Mouse (Mus musculus): Measurements from ENCODE around the gene Olfr727. TPM values are rescaled to one million over a fixed set of nuclear protein-coding genes. Genes with fewer than 3 reads are reported as not detected.

Gene Olfr727
- polyA plus RNA-seq (2015; fragmentation: Nextera tagmentation; extraction: Ambion mirVana): not detected in 2 replicates

DNA sequence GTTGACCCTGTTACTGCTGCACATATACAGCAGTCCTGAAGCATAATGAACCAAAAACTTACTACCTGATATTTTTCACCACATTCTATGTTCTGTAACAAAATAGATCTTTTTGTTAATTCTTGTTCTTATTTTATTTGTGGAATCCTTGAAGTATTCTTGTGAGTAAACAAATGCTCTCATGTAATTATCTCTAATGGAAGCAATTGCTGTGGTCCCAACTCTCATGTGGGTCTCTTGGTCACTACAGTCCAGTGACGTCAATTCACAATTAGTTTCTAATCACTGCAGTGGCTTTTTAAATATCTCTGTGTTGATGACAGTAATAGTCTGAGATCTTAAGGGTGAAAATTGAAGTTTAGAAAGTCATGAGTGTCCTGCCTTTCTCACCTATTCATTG, at the start of gene Olfr727:
Olfr727 (plus strand) TSS at position 301 of the 400 bp plus-strand sequence.
- 93% methylated on average over 1 of the region's 1 CpGs for WGBS

DNA sequence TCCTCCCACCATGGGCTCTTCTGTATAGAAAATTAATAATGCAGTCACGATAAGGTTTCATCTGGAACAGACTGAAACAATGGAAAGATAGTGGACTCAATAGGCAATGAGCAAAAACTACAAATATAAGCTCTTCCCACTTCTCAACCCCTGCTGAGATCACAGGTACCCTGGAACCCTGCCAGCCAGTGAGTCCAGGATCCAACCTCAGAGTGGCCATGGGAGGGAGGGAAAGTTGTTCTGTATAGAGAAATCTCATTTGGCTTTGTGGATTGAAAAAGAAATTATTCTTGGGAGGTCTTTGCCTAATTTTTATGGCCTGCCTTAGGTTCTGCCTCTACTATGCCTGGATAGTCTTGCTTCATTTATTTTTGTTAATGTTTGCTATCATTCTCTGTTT, 32.1 kb upstream of the Olfr727 start, which contains the start of gene Olfr726:
Olfr726 (minus strand) TSS at position 101 of the 400 bp plus-strand sequence.
- 60% methylated on average over 1 of the region's 1 CpGs for WGBS
- no peaks in the 10 kb centered on the region for H3K36me3 ChIP-seq (ENCODE audit: control insufficient read depth, insufficient read depth, low read length)
- no peak within 1 kb of the TSS for H3K27ac ChIP-seq (ENCODE audit: low read length)
- no peaks in the 10 kb centered on the region for H3K4me1 ChIP-seq (ENCODE audit: control insufficient read depth, insufficient read depth, low read length)
- H3K9me3 ChIP-seq (ENCODE audit: control insufficient read depth, low read length): no peaks in the 10 kb centered on the region
- H3K4me3 ChIP-seq (ENCODE audit: low read length): no peak within 1 kb of the TSS
- ATAC-seq: no peak
- H3K9ac ChIP-seq (ENCODE audit: low read depth, low read length): no peak within 1 kb of the TSS
- no peak within 1 kb of the TSS for H3K4me2 ChIP-seq (ENCODE audit: low read depth, low read length)
- H3K27me3 ChIP-seq (replicated peaks; ENCODE audit: control insufficient read depth, insufficient read depth, low read length): no peaks in the 10 kb centered on the region

More for the DNA sequence above, at the start of gene Olfr727:
- Histone ChIP-seq H3K9me3 (ENCODE audit: control insufficient read depth, low read length) (no peaks in the 10 kb centered on the region), H3K4me3 (ENCODE audit: low read length) (no peak within 1 kb of the TSS), H3K27ac (ENCODE audit: low read length) (no peak within 1 kb of the TSS), H3K9ac (ENCODE audit: low read depth, low read length) (no peak within 1 kb of the TSS), H3K4me2 (ENCODE audit: low read depth, low read length) (no peak within 1 kb of the TSS), H3K27me3 (replicated peaks; ENCODE audit: control insufficient read depth, insufficient read depth, low read length) (no peaks in the 10 kb centered on the region), H3K36me3 (ENCODE audit: control insufficient read depth, insufficient read depth, low read length) (no peaks in the 10 kb centered on the region), H3K4me1 (ENCODE audit: control insufficient read depth, insufficient read depth, low read length) (no peaks in the 10 kb centered on the region)
- no peak for ATAC-seq

DNA sequence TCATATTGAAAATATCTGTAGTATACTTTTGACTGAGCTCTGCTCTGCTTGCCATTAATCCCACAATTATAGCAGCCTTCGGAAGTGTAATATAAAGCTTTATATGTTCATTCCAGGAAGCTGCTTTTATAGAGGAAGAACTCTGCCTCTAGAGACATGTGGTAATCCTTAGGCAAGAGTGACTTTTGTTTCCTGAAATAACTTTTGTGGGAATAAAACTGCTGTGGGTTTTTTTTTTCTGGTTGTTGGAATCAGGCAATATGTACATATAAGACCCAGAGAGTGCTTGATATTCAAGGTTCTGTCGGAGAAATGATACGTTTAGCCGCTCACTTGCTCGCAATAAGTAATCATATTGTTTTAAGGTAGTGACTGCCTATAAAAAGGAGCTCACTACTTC, 19.6 kb downstream of the Olfr727 start, which contains the start of gene Olfr728:
Olfr728 (minus strand) TSS at position 101 of the 400 bp plus-strand sequence.
- Histone ChIP-seq H3K9me3 (ENCODE audit: control insufficient read depth, low read length) (no peaks in the 10 kb centered on the region), H3K4me1 (ENCODE audit: control insufficient read depth, insufficient read depth, low read length) (no peaks in the 10 kb centered on the region), H3K9ac (ENCODE audit: low read depth, low read length) (no peak within 1 kb of the TSS), H3K27me3 (replicated peaks; ENCODE audit: control insufficient read depth, insufficient read depth, low read length) (no peaks in the 10 kb centered on the region), H3K4me2 (ENCODE audit: low read depth, low read length) (no peak within 1 kb of the TSS), H3K4me3 (ENCODE audit: low read length) (no peak within 1 kb of the TSS), H3K36me3 (ENCODE audit: control insufficient read depth, insufficient read depth, low read length) (no peaks in the 10 kb centered on the region), H3K27ac (ENCODE audit: low read length) (no peak within 1 kb of the TSS)
- no peak for ATAC-seq
- 89% methylated on average over 5 of the region's 5 CpGs for WGBS

DNA sequence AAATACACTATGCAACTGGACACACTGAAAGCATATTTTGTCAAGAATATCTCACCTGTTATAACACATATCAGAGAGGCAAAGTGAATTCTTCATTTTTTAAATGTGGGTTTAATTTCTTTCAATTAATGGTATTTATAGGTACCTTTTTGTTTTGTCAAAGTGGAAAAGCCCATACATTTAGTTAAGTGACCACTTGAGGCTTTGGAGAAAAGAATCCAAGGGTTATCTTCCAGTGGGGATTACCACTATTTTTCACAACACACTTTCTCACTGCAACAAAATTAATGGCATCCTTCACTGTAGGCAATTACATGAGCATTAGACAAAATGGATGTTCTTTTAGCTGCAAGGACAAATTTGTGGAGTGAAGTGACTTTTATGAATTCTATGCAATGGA, 29.8 kb downstream of the Olfr727 start, which contains the start of gene Olfr729:
Olfr729 (minus strand) TSS at position 101 of the 400 bp plus-strand sequence.
- no peak for ATAC-seq
- H3K9ac ChIP-seq (ENCODE audit: low read depth, low read length): no peak within 1 kb of the TSS
- no peaks in the 10 kb centered on the region for H3K36me3 ChIP-seq (ENCODE audit: control insufficient read depth, insufficient read depth, low read length)
- no peak within 1 kb of the TSS for H3K4me2 ChIP-seq (ENCODE audit: low read depth, low read length)
- H3K27ac ChIP-seq (ENCODE audit: low read length): no peak within 1 kb of the TSS
- H3K9me3 ChIP-seq (ENCODE audit: control insufficient read depth, low read length): no peaks in the 10 kb centered on the region
- no peaks in the 10 kb centered on the region for H3K4me1 ChIP-seq (ENCODE audit: control insufficient read depth, insufficient read depth, low read length)
- H3K4me3 ChIP-seq (ENCODE audit: low read length): no peak within 1 kb of the TSS
- H3K27me3 ChIP-seq (replicated peaks; ENCODE audit: control insufficient read depth, insufficient read depth, low read length): no peaks in the 10 kb centered on the region

Other genes with a start within 250 kb of the Olfr727 start
- not detected in 2 replicates for gene Olfr722, start 221.2 kb upstream of the Olfr727 start, polyA plus RNA-seq (2015; fragmentation: Nextera tagmentation; extraction: Ambion mirVana)
- not detected in 2 replicates for gene Olfr723, start 191.4 kb upstream of the Olfr727 start, polyA plus RNA-seq (2015; fragmentation: Nextera tagmentation; extraction: Ambion mirVana)
- not detected in 2 replicates for gene Olfr724, start 159.9 kb upstream of the Olfr727 start, polyA plus RNA-seq (2015; fragmentation: Nextera tagmentation; extraction: Ambion mirVana)
- not detected in 2 replicates for gene Olfr725, start 82.8 kb upstream of the Olfr727 start, polyA plus RNA-seq (2015; fragmentation: Nextera tagmentation; extraction: Ambion mirVana)
- gene Olfr726, start 32.2 kb upstream of the Olfr727 start, polyA plus RNA-seq (2015; fragmentation: Nextera tagmentation; extraction: Ambion mirVana): not detected in 2 replicates
- gene Olfr728, start 19.5 kb downstream of the Olfr727 start, polyA plus RNA-seq (2015; fragmentation: Nextera tagmentation; extraction: Ambion mirVana): not detected in 2 replicates
- gene Olfr729, start 29.7 kb downstream of the Olfr727 start, polyA plus RNA-seq (2015; fragmentation: Nextera tagmentation; extraction: Ambion mirVana): not detected in 2 replicates
- not detected in 2 replicates for gene Olfr730, start 65.0 kb downstream of the Olfr727 start, polyA plus RNA-seq (2015; fragmentation: Nextera tagmentation; extraction: Ambion mirVana)
- gene Olfr731, start 118.7 kb downstream of the Olfr727 start, polyA plus RNA-seq (2015; fragmentation: Nextera tagmentation; extraction: Ambion mirVana): not detected in 2 replicates
- gene Olfr732, start 161.0 kb downstream of the Olfr727 start, polyA plus RNA-seq (2015; fragmentation: Nextera tagmentation; extraction: Ambion mirVana): not detected in 2 replicates
- not detected in 2 replicates for gene Olfr733, start 178.3 kb downstream of the Olfr727 start, polyA plus RNA-seq (2015; fragmentation: Nextera tagmentation; extraction: Ambion mirVana)
- gene Olfr734, start 203.6 kb downstream of the Olfr727 start, polyA plus RNA-seq (2015; fragmentation: Nextera tagmentation; extraction: Ambion mirVana): not detected in 2 replicates
- gene Olfr735, start 225.7 kb downstream of the Olfr727 start, polyA plus RNA-seq (2015; fragmentation: Nextera tagmentation; extraction: Ambion mirVana): not detected in 2 replicates
- gene Tlr11, start 234.7 kb downstream of the Olfr727 start, polyA plus RNA-seq (2015; fragmentation: Nextera tagmentation; extraction: Ambion mirVana): 0.05 and 0.10 TPM in 2 replicates

All from intestine, embryonic 16.5 days (tissue).